Comparison of ENCODE assay signal across 8 mouse cellular contexts in genomic region chr2:174674287-174675045, GRCm38 (mm10). TPM values are rescaled to one million over a fixed set of nuclear protein-coding genes. Genes with fewer than 3 reads are reported as not detected.
DNase-seq lines count a peak whose midpoint lies in the region; ATAC-seq and TF ChIP-seq lines count a peak whose summit lies in the region.

No protein-coding gene starts in this region.

- H3K9me3 ChIP-seq in heart, embryonic 16.5 days (replicated peaks; ENCODE audit: control insufficient read depth, low read length) = no peaks in the 10 kb centered on the region
- no peaks in the 10 kb centered on the region for H3K9me3 ChIP-seq in forebrain, postnatal 0 days (ENCODE audit: low read length)
- H3K9me3 ChIP-seq in midbrain, embryonic 11.5 days (ENCODE audit: control insufficient read depth, low read length) = no peaks in the 10 kb centered on the region

- peak overlapping the region; percentile 60 for H3K4me3 ChIP-seq in heart, embryonic 16.5 days (ENCODE audit: low read length)
- H3K4me3 ChIP-seq in forebrain, postnatal 0 days (ENCODE audit: low read depth, low read length) = peak overlapping the region; percentile 41
- H3K4me3 ChIP-seq in midbrain, embryonic 11.5 days (ENCODE audit: low read depth, low read length) = peak overlapping the region; percentile 33

- H3K36me3 ChIP-seq in heart, embryonic 16.5 days (ENCODE audit: control insufficient read depth, insufficient read depth) = no peaks in the 10 kb centered on the region
- no peaks in the 10 kb centered on the region for H3K36me3 ChIP-seq in forebrain, postnatal 0 days (ENCODE audit: insufficient read depth)
- no peaks in the 10 kb centered on the region for H3K36me3 ChIP-seq in midbrain, embryonic 11.5 days (ENCODE audit: control insufficient read depth, insufficient read depth, low read length)

- peaks cover 7% of the 10 kb centered on the region for H3K4me1 ChIP-seq in heart, embryonic 16.5 days (ENCODE audit: control insufficient read depth, insufficient read depth, low read length)
- H3K4me1 ChIP-seq in forebrain, postnatal 0 days (ENCODE audit: insufficient read depth) = no peaks in the 10 kb centered on the region
- H3K4me1 ChIP-seq in midbrain, embryonic 11.5 days (ENCODE audit: control insufficient read depth, insufficient read depth, low read length) = peaks cover 3% of the 10 kb centered on the region; the same call in 1 of the 2 replicates

- no peak overlapping the region for H3K27ac ChIP-seq in heart, embryonic 16.5 days (ENCODE audit: low read length)
- H3K27ac ChIP-seq in forebrain, postnatal 0 days (ENCODE audit: low read depth, low read length) = no peak overlapping the region
- no peak overlapping the region for H3K27ac ChIP-seq in midbrain, embryonic 11.5 days (ENCODE audit: low read depth, low read length)

- no peak for TF ChIP-seq CTCF in forebrain, postnatal 0 days (IDR thresholded peaks at IDR 0.05; ENCODE audit: low read depth)

- intact Hi-C loops in left cerebral cortex, postnatal 36 days (cut with DNase I) = loop anchor here (1.0 to 2.0 kb wide), 3 partner anchors 181 to 362 kb away; no protein-coding TSS in a partner anchor

- H3K9ac ChIP-seq in heart, embryonic 16.5 days (ENCODE audit: low read length) = peak overlapping the region; percentile 50
- peak overlapping the region; percentile 51 for H3K9ac ChIP-seq in forebrain, postnatal 0 days
- H3K9ac ChIP-seq in midbrain, embryonic 11.5 days (ENCODE audit: low read length) = peak overlapping the region; percentile 47

- DNase-seq in heart, adult 8-10 months (ENCODE audit: low spot score) = no peak
- DNase-seq in Muller cell, postnatal 12 days (ENCODE audit: inconsistent ontology term) = peak; percentile 61
- DNase-seq in forebrain, postnatal 0 days = no peak
- peak; percentile 95 for DNase-seq in midbrain, embryonic 11.5 days (ENCODE audit: low spot score, missing footprints)
- no peak for DNase-seq in thymus, postnatal 0 days (ENCODE audit: low spot score)
- DNase-seq in thymus, adult 18-20 months = no peak
- DNase-seq in left cerebral cortex, postnatal 36 days (ENCODE audit: low spot score in 2 of 2) = no peak

- peak overlapping the region; percentile 84 for H3K4me2 ChIP-seq in heart, embryonic 16.5 days (ENCODE audit: low read depth, low read length)
- H3K4me2 ChIP-seq in forebrain, postnatal 0 days (ENCODE audit: low read depth) = peak overlapping the region; percentile 97
- H3K4me2 ChIP-seq in midbrain, embryonic 11.5 days = peak overlapping the region; percentile 72

- 6% methylated on average over 16 of the region's 16 CpGs for WGBS in heart, embryonic 16.5 days
- WGBS in forebrain, postnatal 0 days = 3% methylated on average over 16 of the region's 16 CpGs
- 1% methylated on average over 16 of the region's 16 CpGs for WGBS in midbrain, embryonic 11.5 days

- peaks cover 9% of the 10 kb centered on the region for H3K27me3 ChIP-seq in heart, embryonic 16.5 days (ENCODE audit: control insufficient read depth, insufficient read depth, low read length)
- H3K27me3 ChIP-seq in forebrain, postnatal 0 days (ENCODE audit: insufficient read depth, low read length) = 0 out of 2 replicates have a peak, but pooled peaks cover 3% of the 10 kb centered on the region
- no peaks in the 10 kb centered on the region; the same call in 1 of the 2 replicates for H3K27me3 ChIP-seq in midbrain, embryonic 11.5 days (ENCODE audit: control insufficient read depth, insufficient read depth, low read length)

- no peak for ATAC-seq in heart, embryonic 16.5 days (replicated peaks; ENCODE audit: extremely low read depth, insufficient read depth, low FRiP score)
- ATAC-seq in forebrain, postnatal 0 days = peak; percentile 55
- ATAC-seq in midbrain, embryonic 11.5 days (ENCODE audit: low FRiP score) = peak; percentile 64

RNA-seq across cellular contexts. Expression of gene Zfp831, which starts 31.1 kb away (rescaled TPM):
- polyA plus RNA-seq in heart, embryonic 16.5 days (2015; fragmentation: Nextera tagmentation; extraction: Ambion mirVana) = 0.01 and 0.04 TPM in 2 replicates
- total RNA-seq in heart, adult 8-10 months (2022) = under 1 TPM; 0.03 to 0.14 (median 0.06) TPM
- under 0.01 and 0.15 TPM in 2 replicates for total RNA-seq in forebrain, postnatal 0 days (2014; rRNA removed)
- 0.02 TPM in 1 of 2 replicates, not detected in the other for polyA plus RNA-seq in forebrain, postnatal 0 days (2015; fragmentation: Nextera tagmentation; extraction: Ambion mirVana)
- 0.01 TPM in 1 of 2 replicates, not detected in the other for polyA plus RNA-seq in midbrain, embryonic 11.5 days (2014; fragmentation: Nextera tagmentation; extraction: Ambion mirVana)
- 0.22 and 0.35 TPM in 2 replicates for polyA plus RNA-seq in thymus, postnatal 0 days (2015; fragmentation: Nextera tagmentation; extraction: Ambion mirVana)
- total RNA-seq in left cerebral cortex, postnatal 36 days (2021) = 10 to 100 TPM; 14.2 to 20.2 TPM

Comparison
In these comparisons a context has a peak if more than half of its experiments do, and no peak if none do; other contexts are left out.
1. DNase-seq: peak in Muller cell, postnatal 12 days (single experiment) and midbrain, embryonic 11.5 days (single experiment); none in heart, adult 8-10 months (single experiment), forebrain, postnatal 0 days (single experiment), thymus, postnatal 0 days (single experiment), thymus, adult 18-20 months (0 of 2) and left cerebral cortex, postnatal 36 days (0 of 2).
2. Peak in every context shown above with its lines, with median percentiles within 50 percentile points of each other: H3K4me2 ChIP-seq, H3K4me3 ChIP-seq and H3K9ac ChIP-seq.